Mouse (Mus musculus) neural tube, embryonic 15.5 days (tissue): ENCODE data around the gene Pcdh17. TPM values are rescaled to one million over a fixed set of nuclear protein-coding genes. Genes with fewer than 3 reads are reported as not detected.
A peak's percentile ranks its signal among the peaks of the same experiment; 100 is the strongest.

ENCODE experiments used
- ATAC-seq: fragments of 200-750 bp; cut with Nextera tagmentation; 2 replicates; pipeline ENCODE4 v1.8.0; 2017; ENCODE audit warnings: mild to moderate bottlenecking, moderate TSS enrichment, moderate library complexity; ENCODE audit not compliant: low FRiP score
- H3K27ac ChIP-seq: fragments of 300-500 bp; sonication (generic); replicated peaks from 2 replicates; pipeline ENCODE4 v1.5.1; 2015; ENCODE audit warnings: mild to moderate bottlenecking, inconsistent platforms
- H3K27me3 ChIP-seq: fragments of 300-500 bp; sonication (generic); replicated peaks from 2 replicates; pipeline ENCODE4 v1.6.1; 2015; ENCODE audit warnings: inconsistent platforms
- H3K36me3 ChIP-seq: fragments of 300-500 bp; sonication (generic); 2 replicates; pipeline ENCODE4 v1.6.1; 2015; ENCODE audit warnings: inconsistent platforms
- H3K4me1 ChIP-seq: fragments of 300-500 bp; sonication (generic); 2 replicates; pipeline ENCODE4 v1.6.1; 2015; ENCODE audit warnings: inconsistent platforms
- H3K4me2 ChIP-seq: fragments of 300-500 bp; sonication (generic); 2 replicates; pipeline ENCODE4 v1.6.1; 2015; ENCODE audit warnings: inconsistent platforms, mild to moderate bottlenecking, moderate library complexity
- H3K4me3 ChIP-seq: fragments of 300-500 bp; sonication (generic); replicated peaks from 2 replicates; pipeline ENCODE4 v1.5.1; 2015; ENCODE audit warnings: mild to moderate bottlenecking, inconsistent platforms
- H3K9ac ChIP-seq: fragments of 300-500 bp; sonication (generic); replicated peaks from 2 replicates; pipeline ENCODE4 v1.6.1; 2015; ENCODE audit warnings: mild to moderate bottlenecking, inconsistent platforms
- H3K9me3 ChIP-seq: fragments of 300-500 bp; sonication (generic); replicated peaks from 2 replicates; pipeline ENCODE4 v1.6.1; 2016; ENCODE audit warnings: inconsistent platforms
- WGBS: fragments of 180-500 bp; shearing (Covaris S2); methylation state at CpG from one replicate; pipeline ENCODE4 v1.1.7; 2015; ENCODE audit warnings: mixed read lengths; 5-methylcytosine and 5-hydroxymethylcytosine counted together
- polyA plus RNA-seq: library from polyadenylated mRNA; unstranded; fragments of >200 nt; fragmentation: Nextera tagmentation; extraction: Ambion mirVana; gene quantifications from 2 replicates; pipeline ENCODE4 v1.2.1, GENCODE M21; 2015

The Pcdh17 gene
- 28.6 and 32.8 TPM in 2 replicates for polyA plus RNA-seq

GRCm38 (mm10) chr14:84443288-84443686 lies at the start of gene Pcdh17:
Pcdh17 (plus strand) TSS chr14:84443563.
- peak within 1 kb of the TSS; percentile 81 for H3K4me2 ChIP-seq
- under 1% methylated on average over 31 of the region's 31 CpGs for WGBS
- peak; percentile 92 for ATAC-seq
- H3K27ac ChIP-seq: peak within 1 kb of the TSS; percentile 92
- peak within 1 kb of the TSS; percentile 68 for H3K4me3 ChIP-seq
- no peaks in the 10 kb centered on the region for H3K9me3 ChIP-seq
- no peaks in the 10 kb centered on the region for H3K36me3 ChIP-seq
- H3K9ac ChIP-seq: peak within 1 kb of the TSS; percentile 69
- no peaks in the 10 kb centered on the region for H3K27me3 ChIP-seq
- H3K4me1 ChIP-seq: peaks cover 13% of the 10 kb centered on the region

GRCm38 (mm10) chr14:84397137-84397536 lies 46.2 kb upstream of the Pcdh17 start:
- Histone ChIP-seq H3K9ac (no peak overlapping the region), H3K4me3 (no peak overlapping the region), H3K27me3 (no peaks in the 10 kb centered on the region), H3K4me1 (no peaks in the 10 kb centered on the region), H3K27ac (no peak overlapping the region), H3K9me3 (no peaks in the 10 kb centered on the region), H3K36me3 (no peaks in the 10 kb centered on the region), H3K4me2 (no peak overlapping the region)
- no peak for ATAC-seq
- WGBS: 67% methylated on average over 1 of the region's 1 CpGs

GRCm38 (mm10) chr14:84424736-84425135 lies 18.6 kb upstream of the Pcdh17 start:
- Histone ChIP-seq H3K27me3 (no peaks in the 10 kb centered on the region), H3K4me1 (no peaks in the 10 kb centered on the region), H3K27ac (no peak overlapping the region), H3K4me3 (no peak overlapping the region), H3K4me2 (no peak overlapping the region), H3K36me3 (no peaks in the 10 kb centered on the region), H3K9ac (no peak overlapping the region), H3K9me3 (no peaks in the 10 kb centered on the region)
- 84% methylated on average over 2 of the region's 2 CpGs for WGBS
- ATAC-seq: no peak

GRCm38 (mm10) chr14:84426616-84427015 lies 16.7 kb upstream of the Pcdh17 start:
- no peak overlapping the region for H3K27ac ChIP-seq
- no peaks in the 10 kb centered on the region for H3K4me1 ChIP-seq
- ATAC-seq: no peak
- no peak overlapping the region for H3K4me2 ChIP-seq
- no peak overlapping the region for H3K9ac ChIP-seq
- no peaks in the 10 kb centered on the region for H3K36me3 ChIP-seq
- H3K4me3 ChIP-seq: no peak overlapping the region
- no peaks in the 10 kb centered on the region for H3K9me3 ChIP-seq
- H3K27me3 ChIP-seq: no peaks in the 10 kb centered on the region

DNA sequence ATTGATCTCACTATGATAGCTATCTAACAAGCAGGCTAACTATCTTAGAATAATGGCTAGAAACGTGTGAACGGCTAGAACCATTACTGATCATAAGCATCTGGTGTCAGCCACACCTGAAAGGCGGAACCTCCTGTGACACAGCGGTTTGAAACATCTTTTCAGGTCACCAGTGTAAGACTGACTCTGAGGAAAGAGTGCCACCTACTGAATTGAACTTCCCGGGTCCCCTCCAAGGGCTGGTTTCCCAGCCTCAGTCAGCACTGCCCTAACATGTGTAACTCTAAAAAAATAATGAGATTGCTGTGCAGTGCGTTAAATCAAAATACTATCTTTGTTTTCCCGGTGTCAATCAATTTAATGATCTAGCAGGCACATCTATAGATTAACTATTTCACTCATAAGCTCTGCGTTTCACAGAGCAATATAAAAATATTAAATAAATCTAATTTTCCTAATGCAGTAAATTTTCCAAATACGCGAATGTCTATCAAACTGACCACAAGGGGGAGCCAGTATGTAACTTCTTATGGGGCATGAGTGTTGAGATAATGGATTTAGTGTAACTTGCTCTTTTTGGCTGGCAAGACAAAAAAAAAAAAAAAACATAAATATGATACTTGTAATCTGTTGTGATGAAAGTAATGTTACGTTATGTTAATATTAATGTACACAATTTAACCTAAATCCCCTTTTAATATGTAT lies 5.1 kb upstream of the Pcdh17 start:
- H3K4me3 ChIP-seq: no peak overlapping the region
- H3K4me2 ChIP-seq: no peak overlapping the region
- no peaks in the 10 kb centered on the region for H3K4me1 ChIP-seq
- no peaks in the 10 kb centered on the region for H3K9me3 ChIP-seq
- H3K27me3 ChIP-seq: no peaks in the 10 kb centered on the region
- H3K9ac ChIP-seq: no peak overlapping the region
- peak; percentile 70 for ATAC-seq
- H3K36me3 ChIP-seq: no peaks in the 10 kb centered on the region
- WGBS: 24% methylated on average over 11 of the region's 11 CpGs
- no peak overlapping the region for H3K27ac ChIP-seq

- Histone ChIP-seq H3K9me3 (no peaks in the 10 kb centered on the region), H3K4me2 (no peak overlapping the region), H3K9ac (no peak overlapping the region), H3K36me3 (no peaks in the 10 kb centered on the region), H3K27me3 (no peaks in the 10 kb centered on the region), H3K27ac (no peak overlapping the region), H3K4me1 (no peaks in the 10 kb centered on the region), H3K4me3 (no peak overlapping the region)
- WGBS: 6% methylated on average over 2 of the region's 2 CpGs
- no peak for ATAC-seq
These were observed 2.5 kb upstream of the Pcdh17 start for GRCm38 (mm10) chr14:84440903-84441302.

DNA sequence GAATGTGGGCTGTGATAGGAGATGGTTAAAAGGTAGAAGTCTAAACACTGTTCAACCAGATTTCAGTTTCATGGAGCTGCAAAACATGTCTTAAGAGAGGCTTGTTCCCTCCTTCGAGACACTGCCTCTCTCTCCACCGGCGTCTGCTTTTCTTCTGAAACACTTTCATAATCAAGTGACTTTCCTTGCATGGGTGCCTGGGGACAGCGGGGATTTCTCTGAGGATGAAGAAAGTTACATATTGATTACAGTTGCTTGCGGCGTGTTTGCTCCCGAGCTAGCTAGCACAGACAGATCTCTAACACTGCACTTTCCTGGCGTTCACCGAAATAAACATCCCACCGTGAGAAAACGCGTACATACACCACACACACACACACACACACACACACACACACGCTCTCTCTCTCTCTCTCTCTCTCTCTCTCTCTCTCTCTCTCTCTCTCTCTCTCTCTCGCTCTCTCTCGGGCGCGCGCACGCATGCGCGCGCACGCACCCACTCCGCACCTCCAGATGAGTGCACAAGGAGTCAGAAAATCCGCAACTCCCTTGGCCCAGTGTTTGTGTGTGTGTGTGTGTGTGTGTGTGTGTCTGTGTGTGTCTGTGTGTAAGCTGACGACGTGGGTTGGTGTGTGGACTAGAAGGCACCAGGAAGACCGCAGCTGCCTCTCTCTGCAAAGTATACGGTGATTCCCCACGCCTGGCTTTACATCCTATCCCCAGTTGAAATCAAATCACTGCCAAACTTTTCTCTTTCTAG lies 655 bp upstream of the Pcdh17 start:
- no peaks in the 10 kb centered on the region for H3K36me3 ChIP-seq
- peak overlapping the region; percentile 81 for H3K4me2 ChIP-seq
- peak overlapping the region; percentile 68 for H3K4me3 ChIP-seq
- no peaks in the 10 kb centered on the region for H3K27me3 ChIP-seq
- under 1% methylated on average over 29 of the region's 30 CpGs for WGBS
- peak overlapping the region; percentile 68 for H3K9ac ChIP-seq
- peaks cover 9% of the 10 kb centered on the region for H3K4me1 ChIP-seq
- peak; percentile 71 for ATAC-seq
- H3K27ac ChIP-seq: peak overlapping the region; percentile 92
- no peaks in the 10 kb centered on the region for H3K9me3 ChIP-seq

DNA sequence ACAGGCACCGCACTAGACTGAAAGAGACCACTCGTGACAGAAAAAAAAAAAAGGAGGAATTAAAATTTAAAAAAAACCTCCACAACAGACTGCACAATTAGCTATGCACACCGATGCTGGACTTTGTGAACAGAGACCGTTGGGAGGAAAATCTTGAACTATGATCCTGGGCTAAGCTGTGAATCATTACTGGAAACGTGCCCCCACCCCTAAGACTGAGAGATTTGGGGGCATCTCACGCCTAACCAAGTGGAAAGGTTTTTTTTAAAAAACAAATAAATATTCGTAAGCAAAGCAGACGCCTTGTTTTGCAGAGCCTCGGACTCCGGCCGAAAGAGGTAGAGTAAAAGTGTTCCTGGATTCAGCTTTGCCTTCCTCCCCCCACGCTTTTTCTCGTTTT lies 398 bp downstream of the Pcdh17 start:
- no peak for ATAC-seq
- Histone ChIP-seq H3K36me3 (no peaks in the 10 kb centered on the region), H3K27ac (peak overlapping the region; percentile 86), H3K9ac (peak overlapping the region; percentile 69), H3K27me3 (no peaks in the 10 kb centered on the region), H3K9me3 (no peaks in the 10 kb centered on the region), H3K4me3 (peak overlapping the region; percentile 68), H3K4me2 (peak overlapping the region; percentile 81), H3K4me1 (peaks cover 13% of the 10 kb centered on the region)
- under 1% methylated on average over 13 of the region's 13 CpGs for whole genome bisulfite sequencing

DNA sequence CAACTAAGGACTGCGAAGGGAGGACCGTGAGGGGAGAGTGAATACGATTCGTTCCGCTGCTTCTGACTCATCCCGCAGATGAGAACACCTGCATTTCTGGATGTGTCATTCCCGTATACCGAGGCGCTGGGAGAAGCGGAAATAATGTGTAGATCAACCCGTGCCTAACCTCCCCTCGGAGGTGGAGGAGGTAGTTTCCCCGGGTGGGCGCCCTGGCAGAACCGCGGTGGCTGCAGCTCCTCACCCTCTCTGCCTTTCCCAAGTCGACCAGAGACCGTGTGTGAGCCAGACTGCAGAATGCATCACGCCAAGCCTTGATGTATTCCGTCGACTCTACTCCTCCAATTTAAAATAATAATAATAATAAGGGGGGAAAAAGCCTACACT lies 906 bp downstream of the Pcdh17 start:
- 0% methylated on average over 21 of the region's 21 CpGs for WGBS
- Histone ChIP-seq H3K4me2 (peak overlapping the region; percentile 81), H3K9ac (peak overlapping the region; percentile 69), H3K27me3 (no peaks in the 10 kb centered on the region), H3K9me3 (no peaks in the 10 kb centered on the region), H3K27ac (peak overlapping the region; percentile 86), H3K4me3 (peak overlapping the region; percentile 68), H3K4me1 (peaks cover 13% of the 10 kb centered on the region), H3K36me3 (no peaks in the 10 kb centered on the region)
- no peak for ATAC-seq

DNA sequence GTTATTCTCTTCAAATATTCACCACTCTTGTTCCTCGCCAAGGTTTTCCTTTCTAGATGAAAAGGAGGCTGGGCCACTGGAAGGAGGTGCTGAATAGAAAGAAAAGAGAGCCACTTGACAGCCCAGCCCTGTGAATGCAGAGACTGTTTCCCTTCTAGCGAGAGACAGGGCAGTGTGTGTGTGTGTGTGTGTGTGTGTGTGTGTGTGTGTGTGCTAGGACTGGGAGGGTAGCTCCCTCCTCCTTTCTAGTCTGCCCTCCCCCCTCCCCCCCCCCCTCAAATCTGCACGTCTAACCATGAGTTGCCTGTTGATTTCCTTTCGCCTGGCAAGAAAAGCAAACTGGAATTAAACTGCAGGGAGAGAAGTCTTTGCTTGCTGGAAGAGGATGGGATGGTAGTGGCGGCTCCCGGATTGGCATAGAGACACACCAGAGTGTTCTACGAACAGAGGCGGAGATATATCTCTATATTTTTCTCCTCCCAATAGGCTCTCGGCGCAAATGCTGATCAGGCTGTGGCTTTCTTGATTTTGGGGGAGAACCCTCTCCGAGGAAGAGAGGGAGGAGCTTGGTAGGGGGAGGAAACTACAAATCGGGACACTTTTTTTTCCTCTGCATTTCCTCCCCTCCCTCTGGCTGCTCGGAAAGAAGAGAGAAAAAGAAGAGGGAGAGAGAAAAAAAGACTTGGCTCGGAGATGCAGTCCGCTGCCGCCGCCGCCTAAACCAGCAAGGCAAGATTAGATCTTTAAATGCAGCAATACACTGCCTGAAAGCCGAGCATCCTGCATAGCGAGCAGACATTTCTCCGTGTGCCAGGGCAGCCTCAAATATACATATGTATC lies 1.5 kb downstream of the Pcdh17 start:
- H3K9me3 ChIP-seq: no peaks in the 10 kb centered on the region
- no peaks in the 10 kb centered on the region for H3K27me3 ChIP-seq
- H3K9ac ChIP-seq: peak overlapping the region; percentile 69
- H3K27ac ChIP-seq: peak overlapping the region; percentile 86
- ATAC-seq: peak; percentile 40
- H3K4me3 ChIP-seq: peak overlapping the region; percentile 68
- H3K4me1 ChIP-seq: peaks cover 13% of the 10 kb centered on the region
- peak overlapping the region; percentile 81 for H3K4me2 ChIP-seq
- 1% methylated on average over 20 of the region's 21 CpGs for WGBS
- no peaks in the 10 kb centered on the region for H3K36me3 ChIP-seq

GRCm38 (mm10) chr14:84445503-84446410 lies 2.4 kb downstream of the Pcdh17 start:
- H3K36me3 ChIP-seq: no peaks in the 10 kb centered on the region
- peak overlapping the region; percentile 86 for H3K27ac ChIP-seq
- ATAC-seq: peak; percentile 14; the same call in 1 of the 2 replicates
- H3K4me3 ChIP-seq: peak overlapping the region; percentile 68
- under 1% methylated on average over 59 of the region's 59 CpGs for WGBS
- H3K9ac ChIP-seq: peak overlapping the region; percentile 69
- peak overlapping the region; percentile 81 for H3K4me2 ChIP-seq
- no peaks in the 10 kb centered on the region for H3K27me3 ChIP-seq
- H3K4me1 ChIP-seq: peaks cover 13% of the 10 kb centered on the region
- H3K9me3 ChIP-seq: no peaks in the 10 kb centered on the region
